Mouse (Mus musculus): ENCODE results near the gene Fam151a.

GRCm38 (mm10) chr4:106699989-106700388 lies 33.7 kb upstream of the Fam151a start:
- TF ChIP-seq EP300 (IDR thresholded peaks at IDR 0.05; ENCODE audit: insufficient read depth, low read depth, low read length) (no peak), CTCF (IDR thresholded peaks at IDR 0.05) (peak; percentile 49)
